Mouse (Mus musculus): ENCODE results near the gene Cxadr.

GRCm38 (mm10) chr16:78371491-78372046 is 70.3 kb downstream of the Cxadr start:
- TF ChIP-seq CTCF (IDR thresholded peaks at IDR 0.05; ENCODE audit: low read depth) (no peak), EP300 (IDR thresholded peaks at IDR 0.05; ENCODE audit: low read depth) (no peak)

All from heart, postnatal 0 days (tissue).